Mouse (Mus musculus) ES-E14 (cell line): ENCODE results near the gene Rps3. TPM values are rescaled to one million over a fixed set of nuclear protein-coding genes. Genes with fewer than 3 reads are reported as not detected.

Experiments used
- DNase-seq: peaks from one replicate; pipeline ENCODE4 v3.0.0-alpha.2; 2013; ENCODE audit warnings: low read depth, low spot score
- H3K27ac ChIP-seq: 2 replicates; pipeline ENCODE4 v1.5.1; 2012; ENCODE audit warnings: low read depth, mild to moderate bottlenecking, low read length, moderate library complexity, mixed read lengths; ENCODE audit not compliant: poor library complexity, insufficient read depth, severe bottlenecking
- H3K36me3 ChIP-seq: 2 replicates; pipeline ENCODE4 v1.6.1; 2012; ENCODE audit warnings: mild to moderate bottlenecking, low read length, moderate library complexity, mixed read lengths; ENCODE audit not compliant: control insufficient read depth, poor library complexity, insufficient read depth, severe bottlenecking
- H3K4me1 ChIP-seq, 2 experiments: fragments of 150-350 bp in 1 of 2; sonication (generic) in 1 of 2; 2 replicates each; pipeline ENCODE4 v1.6.1; 2012; ENCODE audit warnings: low read length in 2 of 2, mild to moderate bottlenecking in 1 of 2, mixed read lengths in 1 of 2; ENCODE audit not compliant: control insufficient read depth in 2 of 2, insufficient read depth in 2 of 2, poor library complexity in 1 of 2
- H3K4me3 ChIP-seq, 2 experiments: fragments of 150-350 bp in 1 of 2; sonication (generic) in 1 of 2; 2 replicates each; pipeline ENCODE4 v1.5.1; 2012; ENCODE audit warnings: low read length in 2 of 2, low read depth in 1 of 2, mild to moderate bottlenecking in 1 of 2, mixed read lengths in 1 of 2; ENCODE audit not compliant: insufficient read depth in 1 of 2, poor library complexity in 1 of 2, severe bottlenecking in 1 of 2
- H3K9ac ChIP-seq: 2 replicates; pipeline ENCODE4 v1.6.1; 2012; ENCODE audit warnings: low read depth, mild to moderate bottlenecking, low read length, mixed read lengths; ENCODE audit not compliant: poor library complexity, insufficient read depth, severe bottlenecking
- H3K9me3 ChIP-seq: fragments of 150-350 bp; sonication (generic); 2 replicates; pipeline ENCODE4 v1.6.1; 2012; ENCODE audit warnings: low read depth, mild to moderate bottlenecking, low read length; ENCODE audit not compliant: control insufficient read depth, insufficient read depth
- CHD2 ChIP-seq: IDR thresholded peaks from 2 replicates; pipeline ENCODE4 v1.6.1; 2014; ENCODE audit warnings: mild to moderate bottlenecking, low read depth, low read length, inconsistent platforms
- HCFC1 ChIP-seq: IDR thresholded peaks from 2 replicates; pipeline ENCODE4 v1.6.1; 2012; ENCODE audit warnings: low read length, inconsistent platforms, borderline replicate concordance; ENCODE audit not compliant: insufficient read depth
- MAFK ChIP-seq: IDR thresholded peaks from 2 replicates; pipeline ENCODE4 v1.6.1; 2014; ENCODE audit warnings: mild to moderate bottlenecking, low read depth, low read length, inconsistent platforms; ENCODE audit not compliant: insufficient read depth
- ZC3H11A ChIP-seq: IDR thresholded peaks from 2 replicates; pipeline ENCODE4 v1.6.1; 2012; ENCODE audit warnings: low read depth, mild to moderate bottlenecking, inconsistent platforms, low read length, borderline replicate concordance
- ZNF384 ChIP-seq: IDR thresholded peaks from 2 replicates; pipeline ENCODE4 v1.6.1; 2012; ENCODE audit warnings: low read depth, low read length, inconsistent platforms
- in situ Hi-C, 2 experiments: fragments of 600-800 bp; cut with MboI; formaldehyde crosslinking; loops; one replicate each; pipeline ENCODE4 v1.15.1; 2025; ENCODE audit warnings: low sequenced_read_pairs in 2 of 2, inconsistent platforms in 1 of 2; ENCODE audit not compliant: unreplicated experiment in 2 of 2
- total RNA-seq: library from RNA; depleted of rRNA; stranded (reverse); fragments of 300-350 nt; gene quantifications from 2 replicates; pipeline ENCODE4 v1.2.3, GENCODE M21; 2012

The Rps3 gene
- total RNA-seq, 1 experiment = 1,655 TPM

- H3K27ac ChIP-seq = no peak within 1 kb of the TSS
- DNase-seq = no peak
- no peak within 1 kb of the TSS for H3K4me3 ChIP-seq
- no peak within 1 kb of the TSS for H3K9ac ChIP-seq
- no peaks in the 10 kb centered on the region for H3K9me3 ChIP-seq
- TF ChIP-seq ZC3H11A (no peak), HCFC1 (no peak), MAFK (no peak)
- H3K4me1 ChIP-seq = peaks cover 0 to 6% of the 10 kb centered on the region in 2 experiments; a peak in 3 of 4 replicates
- H3K36me3 ChIP-seq = no peaks in the 10 kb centered on the region
- in situ Hi-C loops = no loop called here
These were observed 17.7 kb downstream of the Rps3 start, which contains the start of gene Klhl35 for GRCm38 (mm10) chr7:99465811-99466210. Gene Klhl35, plus strand, starts transcription at chr7:99466004.

- H3K4me1 ChIP-seq = peaks cover 0 to 6% of the 10 kb centered on the region in 2 experiments; a peak in 2 of 4 replicates
- no peak overlapping the region for H3K4me3 ChIP-seq
- no peaks in the 10 kb centered on the region for H3K9me3 ChIP-seq
- no peak overlapping the region for H3K27ac ChIP-seq
- TF ChIP-seq ZNF384 (no peak), HCFC1 (no peak), MAFK (no peak), ZC3H11A (no peak), CHD2 (no peak)
- H3K36me3 ChIP-seq = no peaks in the 10 kb centered on the region
- no peak for DNase-seq
- no peak overlapping the region for H3K9ac ChIP-seq
- in situ Hi-C loops = no loop called here
These were observed 20.4 kb downstream of the Rps3 start for GRCm38 (mm10) chr7:99463120-99463519.

DNA sequence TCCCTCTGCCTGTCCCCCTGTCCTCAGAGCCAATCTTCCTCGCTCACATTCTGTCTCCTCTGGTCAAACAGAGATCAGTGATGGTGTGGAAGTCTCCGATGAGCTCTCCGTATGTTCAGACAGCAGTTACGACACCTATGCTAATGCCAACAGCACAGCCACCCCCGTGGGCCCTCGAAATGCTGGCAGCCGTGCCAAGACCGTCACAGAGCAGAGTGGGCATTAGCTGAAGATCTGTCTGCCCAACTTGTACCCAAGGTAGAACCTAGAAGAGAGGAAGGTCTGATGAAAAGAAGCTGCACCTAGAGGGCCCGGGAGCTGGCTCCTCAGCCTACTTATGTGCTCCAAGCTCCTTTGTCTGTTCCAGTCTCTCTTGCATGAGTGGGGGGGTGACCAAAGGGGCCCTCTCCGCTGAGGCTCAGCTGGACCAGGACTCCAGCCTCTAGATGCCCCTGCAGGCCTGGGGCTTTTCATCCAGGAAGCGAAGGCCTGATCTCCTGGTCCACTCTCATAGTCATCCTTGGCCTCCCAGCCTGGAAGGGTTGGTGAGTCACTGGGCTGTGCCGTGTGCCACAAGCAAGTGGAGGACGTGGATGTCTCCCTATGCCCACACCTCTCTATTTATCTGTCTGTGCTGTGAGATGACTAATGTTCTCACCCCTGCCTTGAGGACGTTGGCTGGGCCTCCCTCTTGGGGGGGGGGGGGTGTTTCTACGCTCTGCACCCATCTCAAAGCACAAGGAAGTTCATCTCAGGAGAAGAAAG is 23.5 kb downstream of the Rps3 start:
- no peaks in the 10 kb centered on the region for H3K9me3 ChIP-seq
- H3K9ac ChIP-seq = no peak overlapping the region
- in situ Hi-C loops = loop anchor here in 1 of 2 experiments (10.0 kb wide), 1 partner anchor 85 kb away; no protein-coding TSS in a partner anchor
- H3K27ac ChIP-seq = no peak overlapping the region
- peaks cover 0 to 8% of the 10 kb centered on the region in 2 experiments; a peak in 2 of 4 replicates for H3K4me1 ChIP-seq
- TF ChIP-seq ZNF384 = no peak
- no peak overlapping the region for H3K4me3 ChIP-seq
- DNase-seq = no peak
- H3K36me3 ChIP-seq = no peaks in the 10 kb centered on the region

GRCm38 (mm10) chr7:99458849-99459248 is 24.7 kb downstream of the Rps3 start:
- no peak for TF ChIP-seq CHD2
- no peak for TF ChIP-seq HCFC1
- TF ChIP-seq ZC3H11A = no peak
- no peak overlapping the region for H3K4me3 ChIP-seq
- peaks cover 0 to 8% of the 10 kb centered on the region in 2 experiments; a peak in 2 of 4 replicates for H3K4me1 ChIP-seq
- H3K27ac ChIP-seq = no peak overlapping the region
- H3K9ac ChIP-seq = no peak overlapping the region
- in situ Hi-C loops = loop anchor here in 1 of 2 experiments (10.0 kb wide), 1 partner anchor 84 kb away; no protein-coding TSS in a partner anchor
- H3K36me3 ChIP-seq = no peaks in the 10 kb centered on the region
- H3K9me3 ChIP-seq = no peaks in the 10 kb centered on the region
- DNase-seq = no peak
